Mouse (Mus musculus) retina, embryonic 14.5 days (tissue): ENCODE measurements at regions not wholly inside any gene's neighbourhood (a gene's known extent, or its start where the extent isn't known, plus 50 kb on each side); places are given as distances from the start of the nearest gene placed in this dataset.

Source experiments
- DNase-seq: peaks from one replicate; pipeline ENCODE4 v3.0.0-alpha.2; 2015; ENCODE audit warnings: low spot score

DNA sequence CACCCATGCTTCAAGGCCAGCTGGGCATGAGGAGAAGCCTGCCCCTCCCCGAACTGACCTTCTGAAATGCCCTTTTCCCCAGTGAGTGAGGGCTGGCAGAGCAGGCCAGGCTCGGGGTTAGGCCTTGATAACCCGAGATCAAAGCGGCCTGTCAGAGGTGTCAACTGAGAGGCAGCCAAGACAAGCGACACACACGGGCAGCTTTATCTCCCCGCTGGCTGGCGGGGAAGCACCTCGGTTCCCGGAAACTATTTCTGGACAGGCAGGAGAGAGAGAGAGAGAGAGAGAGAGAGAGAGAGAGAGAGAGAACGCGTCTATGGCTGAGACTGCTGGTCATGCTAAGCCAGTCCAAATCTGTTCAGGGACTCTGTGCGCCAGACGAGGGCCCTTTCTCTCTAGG, 95.3 kb upstream of the Tbx3 start:
- DNase-seq = no peak

DNA sequence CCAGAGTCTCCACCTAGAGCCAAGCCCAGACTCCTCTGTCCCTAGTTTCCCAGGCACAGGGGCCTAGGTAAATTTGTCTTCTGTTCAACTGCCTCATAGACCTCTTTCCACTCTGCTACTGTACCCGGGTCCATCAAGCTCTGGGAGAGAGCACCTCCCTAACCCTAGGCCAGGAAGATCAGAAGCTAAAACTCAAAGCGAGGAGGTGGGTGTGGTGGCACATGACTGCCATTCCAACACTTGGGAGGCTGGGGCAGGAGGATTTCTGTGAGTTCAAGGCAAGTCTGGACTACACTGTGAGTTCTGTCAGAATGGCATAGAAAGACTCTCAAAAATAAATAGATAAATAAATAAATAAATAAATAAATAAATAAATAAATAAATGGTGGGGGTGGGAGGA, 91.2 kb upstream of the Tbx3 start:
- no peak for DNase-seq

DNA sequence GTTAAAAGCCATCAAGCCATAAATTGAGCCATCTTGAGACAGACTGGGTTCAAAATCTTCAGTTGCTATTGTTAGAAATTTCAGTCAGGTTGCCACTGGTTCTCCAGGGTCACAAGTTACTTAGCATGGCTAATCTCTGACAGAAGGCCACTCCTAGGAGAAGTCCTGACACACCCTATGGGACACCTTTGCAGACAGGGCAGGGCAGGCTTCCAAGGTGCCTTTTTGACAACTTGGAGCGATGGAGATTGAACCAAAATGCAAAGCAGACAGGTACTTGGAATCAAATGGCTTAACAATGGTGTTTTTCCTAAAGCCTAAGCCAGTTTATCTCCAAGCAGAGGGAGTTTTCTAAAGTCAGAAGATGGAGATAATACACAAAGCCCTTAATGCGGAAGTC, 90.7 kb upstream of the Tbx3 start:
- no peak for DNase-seq

DNA sequence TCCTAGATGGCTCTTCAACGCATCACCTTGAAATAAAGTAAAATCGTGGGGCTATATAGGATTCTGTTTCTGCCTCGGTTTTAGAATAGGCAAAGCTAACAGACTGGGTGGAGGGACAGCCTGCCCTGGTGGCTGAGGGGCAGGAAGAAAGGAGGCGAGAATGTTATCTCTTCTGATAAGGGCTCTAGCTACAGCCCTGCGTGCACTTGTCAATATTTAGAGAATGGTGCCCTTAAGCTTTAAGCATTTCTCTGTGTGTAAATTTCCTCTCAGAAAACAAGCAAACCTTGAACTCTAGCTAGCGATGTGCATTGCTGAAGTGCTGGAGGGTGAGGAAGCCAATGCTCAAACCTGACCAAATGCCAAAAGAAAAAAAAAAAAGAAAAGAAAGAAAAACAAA, 90.1 kb upstream of the Tbx3 start:
- no peak for DNase-seq

DNA sequence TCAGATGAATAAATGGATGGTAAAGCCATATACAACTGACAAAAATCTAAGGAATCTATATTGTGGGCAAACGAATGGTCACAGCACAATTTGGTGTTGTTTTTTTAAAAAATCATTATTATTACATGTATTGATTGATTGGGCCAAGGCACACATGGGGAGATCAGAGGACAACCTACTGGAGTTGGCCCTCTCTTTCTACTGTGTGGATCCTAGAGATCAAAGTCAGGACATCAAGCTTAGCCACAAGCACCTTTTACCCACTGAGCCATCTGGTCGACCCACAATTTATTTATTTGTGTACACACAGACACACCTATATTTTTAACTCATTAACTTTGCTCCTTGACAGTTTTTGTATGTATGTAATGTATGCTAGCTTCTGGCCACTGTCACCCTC, 89.7 kb upstream of the Tbx3 start:
- no peak for DNase-seq

DNA sequence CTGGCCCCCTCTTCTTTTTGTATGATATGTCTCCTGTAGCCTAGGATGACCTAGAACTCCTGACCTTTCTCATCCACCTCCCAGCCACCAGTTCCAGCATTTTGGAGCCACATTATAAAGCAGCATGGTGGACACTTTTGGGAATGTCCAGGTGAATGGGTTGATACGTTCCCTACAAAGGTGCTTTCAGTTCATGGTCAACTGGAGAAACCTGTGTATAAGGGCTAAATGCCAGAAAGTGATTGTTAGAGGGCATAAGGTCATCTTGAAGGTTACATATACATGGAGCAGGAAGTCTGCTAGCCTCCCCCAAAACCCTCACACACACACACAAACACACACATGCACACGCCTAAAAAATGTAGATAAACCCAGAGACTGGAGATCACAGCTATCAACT, 86.1 kb upstream of the Tbx3 start:
- no peak for DNase-seq

DNA sequence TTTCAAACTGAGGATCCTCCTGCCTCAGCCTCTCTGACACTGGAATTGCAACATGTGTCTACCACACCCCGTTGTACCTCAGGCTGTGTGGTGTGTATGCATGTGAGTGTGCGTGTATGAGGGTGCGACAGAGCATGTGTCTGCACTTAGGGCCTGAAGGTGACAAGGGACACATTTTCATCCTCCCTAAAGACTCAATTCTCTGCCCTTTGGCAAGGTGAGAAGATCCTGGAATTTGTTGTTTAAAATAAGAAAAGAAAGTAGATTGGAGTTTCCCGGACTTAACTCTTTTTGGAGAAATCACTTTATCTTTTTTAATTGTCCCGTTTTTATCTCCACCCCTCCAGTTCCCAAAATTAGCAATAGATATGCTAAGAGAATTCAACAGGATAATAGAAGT, 85.6 kb upstream of the Tbx3 start:
- no peak for DNase-seq

DNA sequence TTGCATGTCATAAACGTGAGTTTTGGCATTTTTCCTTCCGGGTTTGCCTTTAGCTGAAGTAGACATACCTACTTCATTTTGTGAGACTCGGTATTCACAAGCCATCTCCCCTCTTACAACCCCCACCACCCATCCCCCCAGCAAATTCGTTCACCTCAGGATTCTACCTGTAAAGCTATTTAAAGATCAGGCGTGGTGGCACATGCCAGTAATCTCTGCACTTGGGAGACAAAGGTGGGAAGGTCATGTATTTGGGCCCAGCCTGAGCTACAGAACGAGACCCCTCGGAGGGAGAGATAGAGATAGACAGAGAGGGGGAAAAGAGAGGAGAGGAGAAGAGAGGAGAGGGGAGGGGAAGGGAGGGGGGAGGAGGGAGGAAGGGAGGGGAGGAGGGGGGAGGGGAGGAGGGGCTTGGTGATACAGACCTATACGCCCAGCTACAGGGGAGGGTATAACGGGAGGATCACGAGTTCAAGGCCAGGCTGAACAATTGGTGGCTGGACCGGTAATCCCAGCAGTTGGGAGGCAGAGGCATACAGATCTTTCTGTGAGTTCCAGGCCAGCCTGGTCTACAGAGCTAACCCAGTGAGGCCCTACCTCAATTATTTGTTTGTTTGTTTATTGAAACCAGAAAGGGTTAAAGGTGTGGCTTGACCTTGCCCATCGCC, 83.9 kb upstream of the Tbx3 start:
- DNase-seq = no peak

DNA sequence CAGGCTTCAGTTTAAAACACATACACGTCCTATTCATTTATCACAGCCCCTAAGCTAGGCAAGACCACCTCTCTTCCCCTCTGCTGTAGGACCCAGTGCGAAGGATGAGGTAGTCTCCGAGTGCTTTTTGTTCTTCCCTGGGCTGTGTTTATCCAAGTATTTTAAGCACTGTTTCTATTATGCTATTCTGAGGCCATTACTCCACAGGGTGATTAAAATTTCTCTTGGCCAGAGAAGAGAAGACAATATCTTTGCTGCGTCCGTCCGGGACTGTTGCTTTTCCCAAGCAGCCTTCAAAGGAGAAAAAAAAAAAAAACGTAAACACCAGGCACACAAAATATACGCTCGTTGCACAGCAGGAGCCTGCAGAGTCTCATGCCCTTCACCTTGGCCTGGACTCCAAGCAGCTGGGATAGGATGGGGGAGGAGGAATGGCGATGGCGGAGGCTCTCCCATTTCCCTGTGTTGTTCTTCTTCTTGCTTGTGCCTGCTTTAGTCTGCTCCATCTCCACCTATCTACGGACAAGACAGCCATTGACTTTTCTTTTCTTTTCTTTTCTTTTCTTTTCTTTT, 83.1 kb upstream of the Tbx3 start:
- DNase-seq = no peak

DNA sequence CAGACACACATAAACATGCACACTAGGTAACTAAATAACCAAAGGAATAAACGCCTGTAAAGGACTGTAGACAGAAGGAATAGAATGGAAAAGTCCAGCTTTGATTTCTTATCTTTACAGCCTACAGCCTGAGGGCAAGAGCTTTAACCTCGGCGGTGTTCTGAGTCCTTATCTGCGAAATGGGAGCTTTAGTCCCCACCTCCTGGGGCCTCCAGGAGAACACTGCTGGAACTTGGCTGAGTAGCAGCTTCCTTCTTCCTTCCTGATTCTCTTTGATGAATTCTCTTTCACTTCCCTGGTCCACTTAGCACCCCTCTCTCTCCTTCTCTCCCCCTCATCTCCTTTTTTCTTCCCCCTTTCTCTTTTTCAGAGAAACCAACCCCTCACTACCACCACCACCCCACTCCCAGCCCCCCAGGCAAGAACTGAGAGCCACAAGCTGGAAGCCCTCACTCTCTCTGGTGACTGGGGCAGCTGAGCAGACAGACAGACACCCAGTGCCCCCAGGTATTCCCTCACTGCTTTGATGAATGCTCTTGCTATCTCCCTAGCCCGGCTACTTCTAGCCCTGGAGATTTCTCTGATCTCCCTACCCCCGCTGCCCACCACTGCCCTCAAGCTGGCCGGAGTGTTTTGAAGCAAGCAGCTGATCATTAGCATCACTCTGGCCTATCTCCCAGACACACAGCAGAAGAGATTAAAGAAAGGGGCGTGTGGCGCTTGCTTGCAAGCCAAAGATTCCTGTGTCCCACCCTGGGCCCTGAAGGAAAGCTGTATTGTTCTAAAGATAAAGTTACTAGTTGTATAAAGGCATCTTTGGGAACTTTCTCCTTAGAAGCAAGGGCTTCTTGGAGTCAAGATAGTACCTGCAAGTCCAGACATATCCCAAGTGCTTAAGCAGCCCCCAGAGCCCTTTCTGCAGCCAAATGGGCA, 81.9 kb upstream of the Tbx3 start:
- DNase-seq = no peak

DNA sequence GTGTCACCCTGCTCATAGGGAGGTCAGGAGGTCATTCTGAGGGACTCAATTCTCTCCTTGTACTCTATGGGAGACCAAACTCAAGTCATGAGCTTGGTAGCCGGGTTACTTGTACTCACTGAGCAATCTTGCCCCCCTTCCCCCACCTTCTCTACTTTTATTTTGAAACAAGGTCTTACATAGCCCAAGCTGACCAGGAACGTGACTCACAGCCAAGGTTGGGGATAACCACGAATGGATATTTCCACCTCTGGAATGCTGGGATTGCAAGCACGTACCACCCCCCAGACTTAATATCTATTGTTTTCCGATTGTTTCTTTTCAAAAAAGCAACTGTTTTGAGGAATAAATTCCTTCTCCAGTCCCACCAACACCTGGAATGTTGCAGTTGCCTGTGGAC, 79.2 kb upstream of the Tbx3 start:
- no peak for DNase-seq

DNA sequence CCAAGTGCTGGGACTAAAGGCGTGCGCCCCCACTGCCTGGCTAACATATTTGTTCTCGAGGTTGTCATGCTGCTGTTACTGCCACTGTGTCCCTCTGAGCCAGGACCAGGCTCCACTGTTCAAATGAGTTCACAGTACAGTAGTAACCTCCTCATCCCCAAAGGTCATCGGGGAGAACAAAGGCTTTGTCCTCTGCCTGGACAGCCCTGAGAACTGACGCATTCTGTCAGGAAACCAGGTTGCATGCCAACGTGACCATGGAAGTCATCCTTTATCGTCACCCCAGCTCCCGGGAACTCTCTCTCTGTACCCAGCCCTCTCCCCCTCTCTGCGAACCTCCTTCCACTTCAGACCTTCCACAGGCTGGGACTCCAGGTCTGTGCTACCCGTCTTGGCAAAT, 77.6 kb upstream of the Tbx3 start:
- no peak for DNase-seq

DNA sequence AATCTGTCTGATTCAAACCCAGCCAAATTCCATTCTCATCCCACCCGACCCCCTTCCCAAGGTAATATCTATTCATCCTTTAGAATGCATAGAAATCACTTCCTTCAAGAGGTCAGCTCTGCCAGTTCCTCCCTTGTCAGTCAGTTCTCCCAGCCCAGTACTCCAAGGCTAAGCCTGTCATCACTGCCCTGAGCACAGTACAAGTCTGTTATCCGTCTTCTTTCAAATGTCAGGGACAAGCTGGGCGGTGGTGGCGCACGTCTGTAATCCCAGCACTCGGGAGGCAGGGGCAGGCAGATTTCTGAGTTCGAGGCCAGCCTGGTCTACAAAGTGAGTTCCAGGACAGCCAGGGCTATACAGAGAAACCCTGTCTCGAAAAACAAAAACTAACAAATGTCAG, 75.9 kb upstream of the Tbx3 start:
- no peak for DNase-seq

DNA sequence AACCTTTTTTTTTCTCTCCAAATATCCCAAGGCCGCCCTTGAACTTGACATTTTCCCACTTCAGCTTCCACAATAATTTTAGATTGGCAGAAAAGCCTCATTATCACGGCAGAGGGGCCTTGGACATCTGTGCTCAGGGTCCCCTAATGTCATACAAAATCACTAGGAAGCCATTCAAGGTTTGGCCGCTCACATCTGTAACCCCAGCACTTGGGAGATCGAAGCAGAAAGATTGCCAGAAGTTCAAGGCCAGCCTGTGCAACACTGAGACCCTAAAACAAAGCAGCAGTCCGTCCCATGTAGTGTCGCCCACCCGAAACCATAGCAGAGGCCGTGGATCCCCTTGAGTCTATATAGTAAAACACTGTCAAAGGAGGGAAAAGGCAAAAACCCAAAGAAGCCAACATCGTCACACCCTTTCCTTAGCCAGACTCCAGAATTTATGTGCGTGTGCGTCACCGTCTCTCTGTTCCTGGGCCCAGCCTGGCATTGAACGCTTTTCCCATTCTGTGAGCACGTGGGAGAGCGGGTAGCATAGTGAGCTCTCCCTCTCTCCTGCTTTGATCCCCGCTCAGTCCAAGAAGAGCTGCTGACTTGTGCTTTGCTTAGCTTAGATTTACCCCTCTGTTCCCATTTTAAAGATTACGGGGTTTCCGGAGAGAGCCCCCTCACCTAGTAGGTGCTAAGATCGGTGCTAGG, 74.0 kb upstream of the Tbx3 start:
- DNase-seq = no peak

DNA sequence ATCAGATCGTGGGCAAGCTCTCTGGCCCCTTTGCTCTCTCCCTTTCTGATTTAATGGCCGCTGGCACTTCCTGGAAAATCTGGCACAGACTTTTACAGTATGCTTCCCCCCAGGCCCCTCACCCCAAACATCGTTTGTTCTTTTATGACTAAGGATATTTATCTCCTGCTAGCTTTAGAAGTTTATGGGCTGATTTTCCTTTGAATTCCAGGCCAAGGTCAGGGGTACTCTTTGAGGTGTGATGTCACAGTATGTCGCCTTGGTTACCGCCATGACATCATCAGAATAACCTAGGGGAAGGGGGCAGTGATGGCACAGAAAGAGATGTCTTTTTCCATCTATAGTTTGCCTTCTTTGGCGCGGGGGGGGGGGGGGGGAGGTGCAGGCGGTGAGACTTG, 73.5 kb upstream of the Tbx3 start:
- no peak for DNase-seq

DNA sequence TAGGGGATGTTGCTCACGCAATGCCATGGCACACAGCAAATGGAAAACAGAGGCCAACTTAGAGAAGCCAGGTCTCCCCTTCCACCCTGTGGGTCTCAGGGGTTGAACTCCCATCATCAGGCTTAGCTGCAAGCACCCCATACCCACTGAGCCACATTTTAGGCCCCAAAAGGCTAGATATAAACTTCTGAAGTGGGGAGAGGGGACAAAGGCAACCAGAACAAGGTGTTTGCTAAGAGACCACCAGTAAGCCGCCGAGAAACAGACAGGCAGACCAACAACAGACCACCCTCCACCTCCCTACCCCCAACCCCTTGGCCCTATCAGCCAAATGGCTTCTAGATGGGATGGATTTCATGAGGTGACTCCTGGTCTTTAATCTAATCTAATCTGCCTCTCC, 72.9 kb upstream of the Tbx3 start:
- DNase-seq = no peak

DNA sequence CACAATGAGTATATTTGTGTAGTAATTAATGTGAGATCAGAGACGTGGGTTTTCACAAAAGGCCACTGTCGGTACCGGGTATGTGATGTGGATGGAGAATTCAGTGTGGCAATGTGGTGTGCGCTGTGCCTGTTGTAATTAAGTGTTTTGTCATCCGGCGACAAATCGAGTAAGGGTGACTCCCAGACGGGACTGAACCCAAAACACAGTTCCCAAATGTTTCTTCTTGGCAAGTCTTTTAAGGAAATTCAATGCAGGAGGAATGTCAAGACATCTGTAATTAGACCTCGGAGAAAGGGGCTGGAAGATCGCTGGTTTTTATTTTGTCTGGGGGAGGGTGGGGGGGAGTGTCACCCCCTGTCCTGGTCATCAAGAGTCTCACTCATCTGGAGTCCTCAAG, 72.3 kb upstream of the Tbx3 start:
- DNase-seq = no peak

DNA sequence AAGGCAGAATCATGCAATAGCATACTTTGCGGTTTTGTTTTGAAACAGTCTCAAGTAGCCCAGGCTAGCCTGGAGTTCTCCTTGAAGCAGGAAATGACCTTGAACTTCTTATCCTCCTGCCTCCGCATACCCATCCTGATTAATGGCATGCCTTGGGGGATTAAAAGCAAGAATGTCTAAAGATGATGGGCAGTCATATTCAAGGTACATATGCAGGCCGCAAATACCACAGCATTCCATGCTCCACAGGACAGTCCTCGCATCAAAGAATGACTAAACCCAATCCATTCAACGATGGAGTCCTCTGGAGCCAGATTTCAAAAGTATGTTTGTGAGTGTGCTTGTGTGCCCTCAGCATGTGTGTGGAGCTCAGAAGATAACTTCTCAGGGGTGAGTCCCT, 69.1 kb upstream of the Tbx3 start:
- DNase-seq = no peak

DNA sequence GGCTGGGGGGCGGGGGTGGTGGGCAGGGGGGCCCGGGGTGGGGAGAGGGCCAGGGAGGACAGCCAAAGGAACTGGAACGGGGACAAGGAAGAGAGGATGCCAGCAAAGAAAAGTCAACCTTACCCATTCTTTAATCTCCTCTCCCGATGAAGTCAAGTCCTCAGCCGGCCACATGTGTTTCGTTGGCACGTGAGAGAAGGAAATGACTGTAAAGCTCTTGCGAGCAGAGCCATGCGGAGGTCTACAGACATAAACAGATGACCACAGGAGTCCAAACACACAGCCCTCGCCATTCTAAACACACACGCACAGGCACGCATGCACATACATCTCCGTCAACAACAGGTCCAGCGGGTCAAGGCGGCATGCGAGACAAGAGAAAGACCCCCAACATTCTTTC, 68.5 kb upstream of the Tbx3 start:
- no peak for DNase-seq

DNA sequence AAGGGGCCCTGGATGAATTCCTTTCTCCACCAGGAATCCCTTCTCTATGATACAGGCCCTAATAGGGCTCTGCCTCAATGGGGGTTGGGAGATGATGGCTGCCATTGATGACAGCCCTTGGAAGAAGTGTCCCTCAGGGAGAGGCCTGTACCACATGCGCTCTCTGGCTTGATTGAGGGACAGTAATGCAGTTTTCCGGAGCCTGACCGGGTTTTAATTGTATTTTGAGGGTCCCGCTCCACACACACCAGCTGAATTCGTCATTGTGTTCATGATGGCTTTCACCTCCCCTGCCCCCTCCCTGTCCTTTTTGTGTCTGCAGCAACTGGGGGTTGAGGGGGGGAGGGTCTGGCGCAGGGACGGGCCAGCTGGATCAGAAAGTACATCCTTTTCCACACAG, 65.0 kb upstream of the Tbx3 start:
- no peak for DNase-seq

DNA sequence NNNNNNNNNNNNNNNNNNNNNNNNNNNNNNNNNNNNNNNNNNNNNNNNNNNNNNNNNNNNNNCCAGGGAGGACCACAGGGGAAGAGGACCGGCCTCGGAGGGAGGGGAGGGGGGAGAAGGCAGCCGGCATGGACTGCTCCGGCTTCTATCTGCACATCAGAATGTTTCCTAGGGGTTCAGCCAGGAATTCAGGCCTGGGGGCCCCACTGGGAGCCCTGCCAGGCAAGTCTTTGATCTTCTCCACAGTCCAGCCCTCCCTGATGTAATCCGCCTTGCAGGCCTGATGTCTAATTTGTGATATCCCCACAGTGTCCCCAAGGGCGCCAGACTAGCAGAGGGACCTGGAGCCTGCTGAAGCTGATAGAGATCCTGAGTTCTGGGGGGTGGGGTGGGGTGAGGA, 57.1 kb upstream of the Tbx3 start:
- no peak for DNase-seq

DNA sequence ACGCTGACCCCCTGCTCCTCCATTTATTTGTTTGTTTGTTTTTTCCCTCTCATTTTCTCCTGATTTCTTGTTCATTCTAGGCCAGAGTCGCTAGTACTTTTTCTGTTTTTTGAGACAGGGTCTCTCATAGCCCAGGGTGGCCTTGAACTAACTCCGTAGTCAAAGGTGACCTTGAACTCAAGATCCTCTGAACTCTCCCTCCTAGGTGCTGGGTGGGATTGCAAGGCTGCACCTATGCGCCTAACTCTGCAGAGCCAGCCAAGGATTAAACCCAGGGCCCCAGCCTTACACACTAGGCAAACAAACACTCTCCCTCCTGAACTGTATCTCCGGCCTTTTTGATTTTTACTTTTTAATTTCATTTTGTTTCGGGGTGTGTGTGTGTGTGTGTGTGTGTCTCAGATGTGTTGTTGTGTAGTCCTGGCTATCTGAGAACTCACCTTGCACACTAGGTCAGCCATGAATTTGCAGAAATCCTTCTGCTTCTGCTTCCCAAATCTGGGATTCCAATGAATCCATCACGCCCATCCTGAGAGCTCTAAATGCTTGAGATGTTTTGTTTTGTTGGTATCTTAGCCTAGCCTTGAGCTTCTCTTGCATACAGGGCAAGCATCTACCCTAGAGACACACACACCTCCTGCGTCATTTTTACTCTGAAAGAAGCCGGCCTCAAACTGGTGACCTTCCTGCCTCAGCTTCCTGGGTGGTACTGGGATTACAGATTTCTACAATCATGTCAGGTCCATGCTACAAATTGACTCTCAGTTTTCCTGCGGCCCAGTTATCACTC, 56.3 kb upstream of the Tbx3 start:
- DNase-seq = no peak
